Mouse (Mus musculus) intestine, embryonic 14.5 days (tissue): ENCODE measurements around the gene Olfr94. TPM values are rescaled to one million over a fixed set of nuclear protein-coding genes. Genes with fewer than 3 reads are reported as not detected.
"Not testable (repeated sequence)": the region's sequence is repeated elsewhere in the genome, so short reads cannot be mapped to it uniquely, and the experiment has no call there.

Experiments used
- ATAC-seq: fragments of 200-750 bp; cut with Nextera tagmentation; replicated peaks from 2 replicates; pipeline ENCODE4 v1.8.0; 2017; ENCODE audit warnings: low read depth, moderate number of reproducible peaks, moderate TSS enrichment, moderate library complexity; ENCODE audit not compliant: low FRiP score, low TSS enrichment
- DNase-seq: peaks from one replicate; pipeline ENCODE4 v3.0.0-alpha.2; 2018; ENCODE audit warnings: low spot score
- H3K27ac ChIP-seq: fragments of 300-500 bp; sonication (generic); 2 replicates; pipeline ENCODE4 v1.5.1; 2014; ENCODE audit warnings: low read depth, mild to moderate bottlenecking, control low read depth
- H3K27me3 ChIP-seq: fragments of 300-500 bp; sonication (generic); replicated peaks from 2 replicates; pipeline ENCODE4 v1.6.1; 2014; ENCODE audit warnings: low read length, control low read depth; ENCODE audit not compliant: control insufficient read depth, insufficient read depth
- H3K36me3 ChIP-seq: fragments of 300-500 bp; sonication (generic); 2 replicates; pipeline ENCODE4 v1.6.1; 2014; ENCODE audit warnings: low read length, control low read depth; ENCODE audit not compliant: control insufficient read depth, insufficient read depth
- H3K4me1 ChIP-seq: fragments of 300-500 bp; sonication (generic); replicated peaks from 2 replicates; pipeline ENCODE4 v1.6.1; 2014; ENCODE audit warnings: low read length, control low read depth, mixed read lengths; ENCODE audit not compliant: control insufficient read depth, insufficient read depth
- H3K4me2 ChIP-seq: fragments of 300-500 bp; sonication (generic); 2 replicates; pipeline ENCODE4 v1.6.1; 2014; ENCODE audit warnings: low read length
- H3K4me3 ChIP-seq: fragments of 300-500 bp; sonication (generic); 2 replicates; pipeline ENCODE4 v1.5.1; 2014; ENCODE audit warnings: low read depth, low read length, control low read depth, mixed read lengths
- H3K9ac ChIP-seq: fragments of 300-500 bp; sonication (generic); 2 replicates; pipeline ENCODE4 v1.6.1; 2014; ENCODE audit warnings: mild to moderate bottlenecking, low read length
- H3K9me3 ChIP-seq: fragments of 300-500 bp; sonication (generic); 2 replicates; pipeline ENCODE4 v1.6.1; 2016; ENCODE audit warnings: low read length, control low read depth; ENCODE audit not compliant: control insufficient read depth
- WGBS: fragments of 180-500 bp; shearing (Covaris S2); extraction: QIAGEN DNeasy Blood & Tissue Kit; methylation state at CpG from one replicate; pipeline ENCODE4 v1.1.7; 2014; 5-methylcytosine and 5-hydroxymethylcytosine counted together
- polyA plus RNA-seq: library from polyadenylated mRNA; unstranded; fragments of >200 nt; fragmentation: Nextera tagmentation; extraction: Ambion mirVana; gene quantifications from 2 replicates; pipeline ENCODE4 v1.2.1, GENCODE M21; 2014

Olfr94 gene
- not detected in 2 replicates for polyA plus RNA-seq

- peaks cover 3% of the 10 kb centered on the region; the same call in 1 of the 2 replicates for H3K4me1 ChIP-seq
- no peak within 1 kb of the TSS for H3K4me2 ChIP-seq
- H3K27ac ChIP-seq: no peak within 1 kb of the TSS
- H3K4me3 ChIP-seq: no peak within 1 kb of the TSS
- H3K9me3 ChIP-seq: no peaks in the 10 kb centered on the region
- H3K27me3 ChIP-seq: peaks cover 21% of the 10 kb centered on the region
- H3K36me3 ChIP-seq: no peaks in the 10 kb centered on the region
- H3K9ac ChIP-seq: no peak within 1 kb of the TSS
- DNase-seq: no peak
- WGBS: 82% methylated on average over 2 of the region's 2 CpGs
- no peak for ATAC-seq
Measured at GRCm38 (mm10) chr17:37200894-37201293, at the start of gene Olfr94. TSS of gene Olfr94 (minus strand) at chr17:37200994.

GRCm38 (mm10) chr17:37250544-37250943 is 49.8 kb upstream of the Olfr94 start:
- Histone ChIP-seq H3K4me1 (no peaks in the 10 kb centered on the region), H3K4me3 (no peak overlapping the region), H3K9me3 (no peaks in the 10 kb centered on the region), H3K27ac (no peak overlapping the region), H3K4me2 (no peak overlapping the region), H3K36me3 (no peaks in the 10 kb centered on the region), H3K9ac (no peak overlapping the region), H3K27me3 (no peaks in the 10 kb centered on the region)
- 15% methylated on average over 1 of the region's 1 CpGs for WGBS
- ATAC-seq: no peak
- peak; percentile 57 for DNase-seq

- H3K27ac ChIP-seq: no peak overlapping the region
- no peak for DNase-seq
- no peak overlapping the region for H3K9ac ChIP-seq
- no peak overlapping the region for H3K4me2 ChIP-seq
- no peaks in the 10 kb centered on the region for H3K9me3 ChIP-seq
- no peaks in the 10 kb centered on the region for H3K4me1 ChIP-seq
- no peak overlapping the region for H3K4me3 ChIP-seq
- ATAC-seq: no peak
- no peaks in the 10 kb centered on the region for H3K27me3 ChIP-seq
- no peaks in the 10 kb centered on the region for H3K36me3 ChIP-seq
Measured at GRCm38 (mm10) chr17:37249460-37249859, 48.7 kb upstream of the Olfr94 start.

DNA sequence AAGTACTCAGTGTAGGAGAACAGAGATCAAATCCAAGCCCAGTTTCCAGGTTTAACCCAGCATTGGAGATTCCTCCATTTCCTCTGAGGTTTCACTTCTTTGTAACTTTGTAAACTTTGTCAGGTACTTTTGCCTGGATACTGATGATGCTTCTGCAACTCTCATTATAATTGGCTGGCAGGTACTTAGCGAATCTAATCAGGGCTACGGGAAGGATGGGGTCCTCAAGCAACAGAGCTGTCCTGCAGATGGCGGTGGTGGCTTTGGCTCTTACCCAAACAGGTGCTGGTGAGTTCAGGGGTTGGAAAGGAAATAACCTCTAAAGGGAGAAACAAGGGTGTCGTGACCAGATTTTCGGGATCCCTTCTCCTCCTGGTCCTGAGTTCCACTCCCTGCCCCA is 45.9 kb upstream of the Olfr94 start:
- Histone ChIP-seq H3K4me2 (no peak overlapping the region), H3K36me3 (no peaks in the 10 kb centered on the region), H3K9ac (no peak overlapping the region), H3K4me3 (no peak overlapping the region), H3K27ac (no peak overlapping the region), H3K27me3 (no peaks in the 10 kb centered on the region), H3K9me3 (no peaks in the 10 kb centered on the region), H3K4me1 (no peaks in the 10 kb centered on the region)
- 0 out of 2 replicates have a peak, but pooled peaks have one; percentile 43 for ATAC-seq
- WGBS: 27% methylated on average over 5 of the region's 5 CpGs
- DNase-seq: peak; percentile 52

- DNase-seq (no peak), ATAC-seq (no peak)
- Histone ChIP-seq H3K9me3 (no peaks in the 10 kb centered on the region), H3K27ac (no peak overlapping the region), H3K4me3 (no peak overlapping the region), H3K4me1 (no peaks in the 10 kb centered on the region), H3K4me2 (no peak overlapping the region), H3K27me3 (no peaks in the 10 kb centered on the region), H3K9ac (no peak overlapping the region), H3K36me3 (no peaks in the 10 kb centered on the region)
- WGBS: 16% methylated on average over 3 of the region's 3 CpGs
Measured at GRCm38 (mm10) chr17:37242198-37242597, 41.4 kb upstream of the Olfr94 start.

DNA sequence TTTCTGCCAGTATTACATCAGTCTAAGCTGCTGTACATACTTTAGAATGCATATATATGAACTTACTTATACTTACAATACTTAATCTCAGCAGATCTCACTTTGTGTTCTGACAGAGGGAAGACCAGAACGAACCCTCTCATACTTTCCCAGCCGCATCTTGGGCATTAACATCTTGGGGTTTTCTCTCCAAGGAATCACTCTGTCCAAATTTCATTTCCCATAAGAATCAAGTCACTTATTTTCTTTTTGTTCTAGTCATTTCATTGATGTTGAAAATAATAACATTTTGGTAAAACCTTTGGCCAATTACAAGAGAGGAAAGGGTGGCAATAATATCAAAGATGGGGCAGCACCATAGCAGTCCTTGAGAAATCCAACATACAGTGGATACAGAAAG is 36.4 kb upstream of the Olfr94 start, which contains the start of gene Olfr97:
Gene Olfr97, minus strand, starts transcription at position 101 of the 400 bp plus-strand sequence.
- not testable (repeated sequence) for H3K9me3 ChIP-seq, DNase-seq, H3K4me2 ChIP-seq, H3K4me3 ChIP-seq, ATAC-seq, H3K27ac ChIP-seq, H3K4me1 ChIP-seq, H3K27me3 ChIP-seq, H3K36me3 ChIP-seq, H3K9ac ChIP-seq
- 92% methylated on average over 2 of the region's 2 CpGs for WGBS

- Histone ChIP-seq H3K4me3 (no peak overlapping the region), H3K4me2 (no peak overlapping the region), H3K4me1 (no peaks in the 10 kb centered on the region), H3K36me3 (no peaks in the 10 kb centered on the region), H3K9ac (no peak overlapping the region), H3K27ac (no peak overlapping the region), H3K9me3 (no peaks in the 10 kb centered on the region), H3K27me3 (no peaks in the 10 kb centered on the region)
- ATAC-seq (no peak), DNase-seq (no peak)
- WGBS: 17% methylated on average over 1 of the region's 1 CpGs
Measured at GRCm38 (mm10) chr17:37221879-37222278, 21.1 kb upstream of the Olfr94 start.

- H3K36me3 ChIP-seq: no peaks in the 10 kb centered on the region
- WGBS: 70% methylated on average over 4 of the region's 4 CpGs
- DNase-seq (no peak), ATAC-seq (no peak)
- H3K4me3 ChIP-seq: no peak within 1 kb of the TSS
- H3K4me1 ChIP-seq: no peaks in the 10 kb centered on the region
- no peaks in the 10 kb centered on the region for H3K27me3 ChIP-seq
- H3K4me2 ChIP-seq: no peak within 1 kb of the TSS
- no peak within 1 kb of the TSS for H3K9ac ChIP-seq
- H3K27ac ChIP-seq: no peak within 1 kb of the TSS
- H3K9me3 ChIP-seq: no peaks in the 10 kb centered on the region
Measured at GRCm38 (mm10) chr17:37219846-37220245, 19.1 kb upstream of the Olfr94 start, which contains the start of gene Olfr96. TSS of gene Olfr96 (plus strand) at chr17:37220146.

DNA sequence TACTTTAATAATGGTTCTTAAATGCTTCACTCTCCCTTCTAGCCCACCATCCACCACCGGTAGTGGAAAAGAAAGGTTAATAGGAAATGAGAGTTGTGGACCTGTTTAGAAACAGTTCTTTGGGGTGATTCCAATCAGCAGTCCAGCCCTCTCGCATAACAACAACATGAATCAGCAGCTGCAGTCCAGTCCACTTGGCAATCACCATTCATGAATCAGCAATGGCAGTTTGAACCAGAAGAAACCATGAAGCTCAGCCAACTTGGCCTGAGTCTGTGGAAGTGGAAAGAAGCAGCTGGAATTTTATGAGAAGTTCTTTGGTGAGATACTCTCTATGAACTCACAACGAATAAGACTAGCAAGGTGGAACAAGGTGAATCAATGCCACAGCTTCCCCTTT is 17.7 kb upstream of the Olfr94 start:
- ATAC-seq (no peak), DNase-seq (no peak)
- H3K9ac ChIP-seq: no peak overlapping the region
- no peaks in the 10 kb centered on the region for H3K27me3 ChIP-seq
- no peak overlapping the region for H3K27ac ChIP-seq
- no peak overlapping the region for H3K4me3 ChIP-seq
- no peaks in the 10 kb centered on the region for H3K9me3 ChIP-seq
- no peak overlapping the region for H3K4me2 ChIP-seq
- no peaks in the 10 kb centered on the region for H3K4me1 ChIP-seq
- WGBS: 79% methylated on average over 3 of the region's 3 CpGs
- no peaks in the 10 kb centered on the region for H3K36me3 ChIP-seq
